Mouse (Mus musculus): ENCODE results near the gene Tmem156. TPM values are rescaled to one million over a fixed set of nuclear protein-coding genes. Genes with fewer than 3 reads are reported as not detected.

Gene Tmem156
- total RNA-seq (2023) = 10 to 100 TPM; 26.8 to 37.6 TPM

GRCm38 (mm10) chr5:65091921-65092320, at the start of gene Tmem156:
Tmem156 (minus strand) TSS chr5:65092132.

GRCm38 (mm10) chr5:65106876-65107772, 15.2 kb upstream of the Tmem156 start, which contains the start of gene Klhl5:
Klhl5 (plus strand) TSS chr5:65107539.

Other genes with a start within 250 kb of the Tmem156 start
- 1 to 10 TPM; 6.5 to 7.9 TPM for gene Tlr1, start 158.6 kb downstream of the Tmem156 start, total RNA-seq (2023)
- 10 to 100 TPM; 13.0 to 16.7 TPM for gene Tlr6, start 132.0 kb downstream of the Tmem156 start, total RNA-seq (2023)
- 10 to 100 TPM; 13.4 to 17.1 TPM for gene Fam114a1, start 122.1 kb downstream of the Tmem156 start, total RNA-seq (2023)
- gene Klhl5, start 15.4 kb upstream of the Tmem156 start, total RNA-seq (2023) = 10 to 100 TPM; 45.7 to 53.1 TPM
- gene Wdr19, start 107.6 kb upstream of the Tmem156 start, total RNA-seq (2023) = 1 to 10 TPM in 1 of 2 experiments, under 1 TPM in 1; 0.68 to 1.2 TPM
- gene Rfc1, start 243.5 kb upstream of the Tmem156 start, total RNA-seq (2023) = 10 to 100 TPM; 56.6 to 68.2 TPM

All from neutrophil, adult 83 days (primary cell).